Mouse (Mus musculus): ENCODE data around the gene Kif1a. TPM values are rescaled to one million over a fixed set of nuclear protein-coding genes. Genes with fewer than 3 reads are reported as not detected.
"Not testable (repeated sequence)": the region's sequence is repeated elsewhere in the genome, so short reads cannot be mapped to it uniquely, and the experiment has no call there.

Gene Kif1a
- total and polyA plus RNA-seq, 3 experiments = 29.0 to 43.0 (median 33.6) TPM

DNA sequence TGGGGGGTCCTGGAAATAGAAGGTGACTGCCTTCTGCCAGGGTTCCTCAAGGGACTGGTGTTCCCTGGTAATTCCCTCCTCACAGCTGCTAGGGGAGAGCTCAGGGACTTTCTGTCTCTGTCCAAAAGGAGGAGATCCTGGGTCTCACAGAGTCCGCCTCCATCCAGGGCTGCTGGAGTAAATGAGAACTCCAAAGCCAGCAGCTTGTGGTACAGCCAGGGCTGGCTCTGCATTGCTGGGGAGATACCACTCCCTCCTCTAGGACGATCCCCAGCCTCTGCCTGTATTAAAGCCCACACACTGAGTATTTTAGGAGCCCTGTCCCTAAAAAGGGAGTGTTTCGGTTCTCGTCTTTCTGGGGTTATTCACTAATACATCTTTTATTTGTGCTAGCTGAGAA is 81.1 kb downstream of the Kif1a start:
- DNase-seq = no peak

DNA sequence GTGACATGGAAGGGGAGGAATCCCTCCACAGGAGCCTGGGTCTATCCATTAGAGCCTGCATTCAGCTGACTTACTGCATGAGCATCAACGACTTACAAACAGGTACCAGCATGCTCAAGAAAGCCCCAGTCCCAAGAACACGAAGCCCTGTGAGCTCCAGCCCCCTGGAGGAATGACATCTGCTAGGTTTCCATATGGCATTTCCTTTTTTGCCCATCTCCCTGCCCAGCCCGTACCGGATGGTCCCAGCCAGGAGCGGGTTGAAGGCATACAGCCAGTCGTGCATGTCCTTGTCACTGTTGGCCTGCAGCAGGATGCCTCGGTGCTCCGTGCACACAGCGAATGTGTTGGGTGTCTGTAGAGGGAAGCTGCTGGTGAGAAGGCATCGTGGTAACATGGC is 83.0 kb downstream of the Kif1a start:
- no peak for DNase-seq

DNA sequence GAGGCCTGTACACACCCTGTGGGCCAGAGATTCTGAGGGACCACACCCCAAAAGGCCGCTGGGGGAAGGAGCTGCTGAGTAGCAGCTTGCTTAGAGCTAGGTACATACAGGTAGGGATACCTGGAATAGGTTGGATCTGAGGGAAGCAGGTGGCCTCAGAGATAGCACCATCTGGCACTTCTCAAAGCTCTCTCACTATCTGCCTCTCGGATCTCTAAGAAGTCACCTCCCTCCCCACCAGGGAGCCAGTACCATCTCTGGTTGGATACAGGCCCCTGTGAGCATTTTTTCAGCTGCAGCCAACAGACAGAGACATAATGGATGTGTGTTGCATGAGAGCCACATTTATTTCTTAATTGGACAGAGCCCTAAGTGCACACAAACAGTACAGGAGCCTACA is 86.6 kb downstream of the Kif1a start:
- no peak for DNase-seq

DNA sequence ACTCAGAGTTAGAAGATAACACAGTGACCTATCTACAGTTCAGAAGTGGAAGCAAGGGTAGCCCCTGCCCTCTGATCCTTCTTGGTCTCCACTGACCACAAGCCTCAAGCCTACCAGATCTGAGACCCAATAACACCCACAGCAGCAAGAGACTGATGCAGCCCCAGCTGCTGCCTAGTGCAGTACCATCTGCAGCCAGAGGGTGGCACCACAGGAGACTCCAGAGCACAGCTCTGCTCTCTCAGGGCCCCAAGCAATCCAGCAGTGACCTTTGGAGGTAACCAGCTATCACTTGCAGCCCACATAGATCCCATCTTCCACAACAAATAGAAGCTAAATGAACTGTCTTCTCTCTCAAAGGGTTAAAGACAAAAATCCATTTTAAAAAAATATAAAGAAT is 87.3 kb downstream of the Kif1a start:
- peak; percentile 85 for DNase-seq

DNA sequence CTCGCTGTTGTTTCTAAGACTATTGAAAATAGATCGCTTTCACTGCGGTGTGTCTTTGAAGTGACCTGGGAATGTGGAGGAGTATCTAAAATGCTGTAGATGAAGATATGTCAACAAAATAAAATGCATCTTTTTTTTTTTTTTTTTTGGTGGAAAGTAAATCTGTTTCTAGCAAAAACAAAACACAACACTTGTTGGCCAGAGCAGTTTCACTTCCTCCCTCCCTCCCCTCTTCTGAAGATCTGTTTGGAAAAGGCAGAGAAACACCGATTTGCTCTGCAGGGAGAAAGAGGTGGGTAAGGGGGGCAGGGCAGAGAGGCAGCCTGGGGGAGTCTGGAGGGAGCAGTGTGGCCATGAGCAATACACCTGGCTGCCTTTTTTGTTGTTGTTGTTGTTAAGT is 88.4 kb downstream of the Kif1a start:
- no peak for DNase-seq

DNA sequence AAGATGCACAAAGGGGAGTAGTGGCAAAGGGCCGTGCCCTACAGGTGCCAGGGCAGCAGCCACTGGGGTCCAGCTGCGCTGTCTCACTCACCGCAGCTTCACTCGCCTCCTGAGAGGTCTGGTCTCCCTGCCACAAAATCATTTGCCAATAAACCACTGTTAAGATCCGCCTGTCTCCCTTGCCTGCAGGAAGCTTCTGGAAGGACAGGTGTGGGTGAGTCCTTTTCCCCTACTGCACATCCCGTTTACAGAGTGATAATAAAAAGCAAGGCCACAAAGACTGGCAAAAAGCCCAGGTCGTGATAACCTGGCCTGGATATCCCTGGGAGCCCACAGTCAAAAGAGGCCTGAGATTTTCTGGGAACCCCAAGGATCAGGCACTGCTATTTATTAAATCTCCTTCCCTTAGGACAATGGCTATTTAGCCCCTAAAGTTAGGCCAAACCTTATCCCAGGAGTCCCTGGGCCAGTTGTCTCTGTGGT is 89.6 kb downstream of the Kif1a start:
- peak; percentile 51 for DNase-seq

DNA sequence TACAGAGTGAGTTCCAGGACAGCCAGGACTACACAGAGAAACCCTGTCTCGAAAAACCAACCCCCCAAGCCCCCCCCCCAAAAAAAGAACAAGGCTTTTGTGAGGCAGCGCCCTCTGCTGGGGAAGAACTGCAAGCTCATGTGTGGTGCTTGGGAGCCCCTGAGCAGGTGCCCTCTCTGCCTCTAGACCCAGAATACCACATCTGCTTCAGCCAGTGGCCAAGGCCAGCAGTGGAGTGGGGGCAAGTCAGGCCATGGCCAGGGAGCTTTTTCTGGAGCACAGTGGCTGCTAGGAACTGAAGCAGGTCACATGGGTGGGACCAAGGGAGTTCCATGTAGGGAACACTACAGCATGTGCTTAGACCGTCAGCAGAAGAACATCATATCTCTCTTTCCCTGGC is 91.0 kb downstream of the Kif1a start:
- peak; percentile 38 for DNase-seq

DNA sequence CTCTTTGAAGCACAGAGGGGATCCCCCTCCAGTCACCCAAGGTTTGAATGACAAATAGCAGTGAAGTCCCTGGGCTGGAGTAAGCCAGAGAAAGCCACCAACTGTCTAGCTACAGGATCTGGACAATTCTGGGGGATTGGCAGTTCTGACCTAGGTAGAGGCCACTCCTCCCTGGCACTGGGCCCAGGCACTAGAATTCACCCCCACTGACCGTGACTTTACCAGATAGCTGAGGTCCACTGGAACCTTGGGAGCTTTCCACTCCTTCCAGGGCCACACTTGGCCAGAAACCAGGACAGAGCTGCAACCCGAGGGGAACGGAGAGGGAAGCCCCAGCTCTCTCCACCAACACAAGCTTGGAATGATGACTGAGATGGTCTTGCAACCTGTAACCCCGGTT is 92.6 kb downstream of the Kif1a start:
- DNase-seq = peak; percentile 95

DNA sequence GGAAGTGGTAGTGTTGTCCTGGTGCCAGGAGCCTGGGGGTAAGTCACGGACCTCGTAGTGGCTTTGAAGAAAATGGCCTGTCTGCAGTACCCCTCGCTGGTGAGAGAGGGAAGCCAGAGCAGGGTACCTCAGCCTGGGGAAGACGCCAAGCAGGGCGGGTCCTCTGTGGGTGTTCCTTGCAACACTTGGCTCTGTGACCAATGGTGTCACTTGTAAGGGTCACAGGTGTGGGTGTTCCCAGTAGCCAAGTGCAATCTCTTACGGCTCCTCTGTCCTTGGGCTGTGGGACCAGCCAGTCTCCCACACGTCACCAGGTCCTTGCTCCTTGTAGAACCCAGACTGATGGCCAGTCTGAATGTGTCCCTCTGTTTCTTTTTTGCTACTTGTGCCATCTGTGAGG is 95.7 kb downstream of the Kif1a start, which contains the start of gene Aqp12:
Aqp12 (plus strand) TSS at position 274 of the 400 bp plus-strand sequence.
- DNase-seq = no peak

DNA sequence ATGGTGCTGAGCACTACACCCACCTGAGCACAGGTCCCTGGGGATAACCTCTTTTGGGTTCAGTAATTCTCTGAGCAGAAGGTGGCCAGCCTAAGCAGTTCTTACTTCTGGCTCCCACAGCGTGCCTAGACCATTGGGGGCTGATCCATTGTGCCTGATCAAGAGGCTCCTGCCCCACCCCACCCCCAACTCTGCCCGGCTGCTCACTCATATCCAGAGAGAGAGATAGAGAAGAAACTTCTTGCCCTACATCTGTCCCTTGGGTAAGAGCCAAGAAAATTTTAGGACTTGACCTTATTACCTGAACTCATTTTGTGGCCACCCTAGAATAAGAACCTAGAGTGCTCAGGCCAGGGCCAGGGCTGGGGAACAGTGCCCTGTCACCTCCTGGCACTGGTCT is 108.9 kb downstream of the Kif1a start:
- no peak for DNase-seq

DNA sequence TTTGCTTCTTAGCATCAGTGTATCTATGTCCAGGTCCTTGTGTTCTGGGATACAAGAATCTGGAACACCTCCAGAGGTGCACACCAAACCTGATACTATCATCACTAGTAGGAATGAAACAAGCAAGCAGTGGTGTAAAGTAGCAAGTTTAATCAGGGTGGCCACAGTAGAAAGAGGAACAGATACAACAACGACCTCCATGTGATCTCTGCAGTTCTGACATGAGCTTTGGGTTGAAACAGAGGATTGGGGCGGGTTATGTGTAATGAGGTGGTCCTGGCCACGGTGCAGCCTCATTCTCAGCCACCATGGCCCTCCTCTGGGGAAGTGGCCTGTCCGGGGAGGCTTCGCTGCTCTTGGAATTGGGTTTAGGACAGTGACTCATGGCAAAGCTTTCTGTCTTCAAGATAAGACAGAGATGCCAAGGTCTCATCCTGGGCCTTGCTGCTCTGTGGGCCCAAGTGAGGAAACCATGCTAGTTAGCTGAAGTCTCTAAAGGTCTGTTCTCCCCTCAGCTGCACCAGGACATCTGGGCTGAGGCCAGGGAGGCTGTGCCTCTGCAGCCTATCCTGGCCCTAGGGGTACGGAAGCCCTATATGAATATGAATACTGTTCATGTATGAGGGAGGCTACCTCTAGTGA is 109.4 kb downstream of the Kif1a start:
- DNase-seq = peak; percentile 81

DNA sequence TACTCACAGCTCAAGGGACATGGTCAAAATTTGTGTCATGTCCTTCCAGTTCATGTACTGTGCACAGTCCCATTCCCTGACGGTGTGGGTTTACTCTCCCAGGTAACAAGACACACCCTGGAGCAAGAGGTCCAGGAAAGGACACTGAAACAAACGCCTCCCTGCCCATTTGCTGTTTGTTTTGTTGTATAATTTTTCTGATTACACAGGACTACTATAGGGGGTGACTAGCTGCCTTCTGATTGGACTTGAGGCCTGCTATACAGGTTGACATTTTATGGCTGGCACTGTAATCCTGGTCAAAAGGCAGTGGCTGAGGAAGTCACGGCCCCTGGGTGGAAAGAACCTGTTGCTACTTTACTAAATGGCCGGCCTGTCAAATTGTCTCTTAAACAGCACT is 111.9 kb downstream of the Kif1a start:
- DNase-seq = no peak

DNA sequence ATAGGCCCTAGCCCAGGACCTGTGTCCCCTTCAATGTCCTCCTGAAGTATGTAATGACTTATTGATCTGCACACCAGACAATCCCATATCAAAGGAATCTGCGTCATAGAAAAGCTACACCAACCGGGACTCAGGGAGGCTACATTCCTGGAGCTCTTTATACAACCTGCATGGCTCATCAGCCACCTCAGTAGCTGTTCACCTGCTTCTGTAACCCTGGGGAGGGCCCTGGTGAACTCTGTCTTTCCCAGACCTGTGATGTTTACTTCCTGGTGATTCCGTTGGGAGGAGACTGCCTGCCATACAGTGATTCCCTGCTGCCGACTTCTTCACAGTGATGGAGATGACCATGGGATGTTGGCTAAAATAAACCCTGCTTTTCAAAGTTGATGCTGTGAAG is 112.9 kb downstream of the Kif1a start:
- no peak for DNase-seq

DNA sequence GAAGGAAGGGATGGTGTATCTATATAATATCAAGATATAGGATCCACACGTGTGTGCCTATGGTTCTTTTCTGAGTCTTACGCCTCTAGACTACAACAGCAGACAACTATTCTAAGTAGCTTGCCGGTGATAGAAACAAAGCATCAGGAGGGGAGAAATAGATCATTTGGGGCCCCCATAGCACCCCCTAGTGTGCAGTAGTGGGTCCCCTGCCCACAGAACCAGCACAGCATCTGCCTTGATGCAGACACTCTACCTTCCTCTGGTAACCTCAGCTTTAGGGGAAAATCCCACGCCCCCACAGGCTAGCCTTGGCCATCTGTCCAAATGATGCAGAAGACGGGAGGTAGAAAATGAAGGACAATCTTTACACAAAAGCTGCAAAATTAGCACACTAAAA is 116.8 kb downstream of the Kif1a start:
- peak; percentile 2 for DNase-seq

DNA sequence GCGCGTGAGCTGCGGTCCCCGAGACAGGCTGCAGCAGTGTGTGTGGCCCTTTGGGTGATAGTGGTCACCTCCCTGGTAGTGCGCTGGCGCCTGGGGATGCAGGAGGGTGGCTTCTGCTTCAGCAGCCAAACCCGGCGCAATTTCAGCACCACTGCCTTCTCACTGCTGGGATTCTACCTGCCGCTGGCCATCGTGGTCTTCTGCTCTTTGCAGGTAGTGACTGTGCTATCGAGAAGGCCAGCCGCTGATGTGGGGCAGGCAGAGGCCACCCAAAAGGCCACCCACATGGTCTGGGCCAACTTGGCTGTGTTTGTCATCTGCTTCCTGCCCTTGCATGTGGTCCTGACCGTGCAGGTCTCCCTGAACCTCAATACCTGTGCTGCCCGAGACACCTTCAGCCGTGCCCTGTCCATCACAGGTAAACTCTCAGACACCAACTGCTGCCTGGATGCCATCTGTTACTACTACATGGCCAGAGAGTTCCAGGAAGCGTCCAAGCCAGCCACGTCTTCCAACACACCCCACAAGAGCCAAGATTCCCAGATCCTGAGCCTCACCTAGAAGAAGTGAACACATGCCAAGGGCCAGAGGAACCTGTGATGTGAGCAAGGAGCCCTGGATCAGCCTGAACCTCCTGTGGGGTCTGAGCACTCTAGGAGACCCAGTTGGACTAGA is 118.7 kb downstream of the Kif1a start:
- peak; percentile 0 for DNase-seq

DNA sequence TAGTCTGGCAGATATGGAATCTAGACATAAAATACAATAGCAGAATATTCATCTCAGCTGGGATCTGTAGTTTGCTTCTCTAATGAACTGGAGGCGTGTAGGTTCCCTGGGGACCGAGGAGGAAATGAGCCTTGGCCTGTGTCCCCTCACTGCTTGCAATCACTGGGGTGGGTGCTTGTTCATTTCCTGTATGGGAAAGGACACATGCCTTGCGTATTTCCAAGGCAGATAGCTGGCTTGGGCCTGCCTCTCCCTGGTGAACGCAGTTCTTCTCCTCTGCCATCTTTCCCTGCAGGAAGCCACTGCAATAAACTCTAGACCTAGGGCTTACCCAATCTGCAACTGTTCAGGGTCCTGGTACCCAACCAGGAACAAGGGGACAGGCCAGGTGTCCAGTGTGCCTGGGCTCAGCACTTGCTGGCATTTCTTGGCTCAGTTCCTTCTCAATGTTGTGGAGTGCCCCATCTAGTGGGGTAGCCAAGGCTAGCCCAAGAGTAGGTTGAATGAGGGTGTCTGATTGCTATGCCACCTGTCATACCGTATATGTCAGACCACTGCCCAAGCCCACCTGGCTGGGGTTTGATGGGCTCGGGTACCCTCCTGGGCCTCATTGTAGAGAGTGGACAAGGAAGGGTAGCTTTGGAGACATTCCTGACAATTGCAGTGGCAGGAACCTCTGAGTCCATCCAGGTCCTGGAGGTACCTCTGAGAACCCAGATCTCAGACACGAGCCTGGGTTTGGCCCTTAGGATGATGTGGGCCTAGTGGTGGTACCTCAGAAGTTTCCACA is 120.5 kb downstream of the Kif1a start:
- DNase-seq = peak; percentile 50

DNA sequence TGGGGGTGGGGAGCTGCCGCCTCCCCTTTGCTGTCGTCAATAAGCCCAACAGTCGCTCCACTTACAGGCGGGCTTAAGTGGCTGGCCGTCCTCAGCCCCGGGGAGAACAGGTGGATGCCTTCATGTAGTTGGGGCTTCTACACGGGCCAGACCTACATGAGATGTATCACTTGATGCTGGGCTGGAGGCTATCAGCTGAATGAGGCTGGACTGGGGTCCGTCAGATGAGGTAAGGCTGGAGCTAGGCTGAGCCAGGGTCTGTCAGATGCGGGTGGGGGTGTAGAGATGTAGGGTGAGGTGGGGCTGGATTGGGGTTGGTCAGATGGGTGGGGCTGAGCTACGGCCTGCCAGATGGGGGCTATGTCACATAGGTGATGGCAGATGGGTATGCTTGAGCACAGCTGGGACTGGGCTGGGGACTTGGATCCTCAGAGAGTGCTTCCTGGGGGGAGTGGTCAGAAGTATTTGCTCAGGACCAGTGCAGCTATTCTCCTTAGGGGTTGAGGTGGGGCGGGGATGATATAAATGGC is 122.6 kb downstream of the Kif1a start:
- peak; percentile 3 for DNase-seq

DNA sequence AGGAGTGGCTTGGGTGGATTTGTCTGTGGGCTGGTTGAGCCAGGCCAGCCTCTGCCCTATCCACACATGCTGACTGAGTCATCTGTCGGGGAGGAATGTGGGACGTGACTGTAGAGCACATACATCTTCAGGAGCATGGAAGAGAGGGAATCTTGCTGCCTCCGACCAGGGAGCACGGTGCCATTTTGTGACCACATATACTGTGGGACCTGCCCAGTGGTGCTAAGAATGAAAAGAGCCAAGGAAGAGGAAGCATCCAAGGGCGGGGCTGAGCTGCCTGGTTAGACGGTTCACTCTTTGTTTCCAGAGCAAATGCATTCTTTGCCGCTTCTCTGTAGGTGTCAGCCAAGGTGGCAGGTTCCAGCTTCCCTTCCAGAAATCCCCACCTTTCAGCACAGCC is 123.1 kb downstream of the Kif1a start:
- DNase-seq = peak; percentile 40

DNA sequence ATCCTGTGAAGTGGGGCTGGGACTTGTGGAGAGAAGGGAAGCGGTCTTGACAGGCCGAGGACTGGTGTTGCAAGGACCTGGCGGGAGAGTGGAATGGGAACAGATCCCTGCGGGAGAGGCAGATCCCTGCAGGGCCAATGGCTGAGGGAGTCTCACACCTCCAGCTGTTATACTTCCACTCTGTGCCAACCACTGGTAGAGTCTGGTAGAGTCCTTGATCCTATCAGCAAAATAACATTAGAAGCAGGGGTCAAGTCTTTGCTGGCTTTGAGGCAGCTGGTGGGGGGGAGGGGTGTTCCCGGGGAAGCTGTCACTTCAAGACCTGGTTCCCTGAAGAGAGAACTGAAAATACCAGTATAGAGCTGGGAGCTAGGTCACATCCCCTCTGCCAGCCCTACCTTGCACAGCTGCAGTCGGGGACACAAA is 125.6 kb downstream of the Kif1a start:
- DNase-seq = peak; percentile 30

DNA sequence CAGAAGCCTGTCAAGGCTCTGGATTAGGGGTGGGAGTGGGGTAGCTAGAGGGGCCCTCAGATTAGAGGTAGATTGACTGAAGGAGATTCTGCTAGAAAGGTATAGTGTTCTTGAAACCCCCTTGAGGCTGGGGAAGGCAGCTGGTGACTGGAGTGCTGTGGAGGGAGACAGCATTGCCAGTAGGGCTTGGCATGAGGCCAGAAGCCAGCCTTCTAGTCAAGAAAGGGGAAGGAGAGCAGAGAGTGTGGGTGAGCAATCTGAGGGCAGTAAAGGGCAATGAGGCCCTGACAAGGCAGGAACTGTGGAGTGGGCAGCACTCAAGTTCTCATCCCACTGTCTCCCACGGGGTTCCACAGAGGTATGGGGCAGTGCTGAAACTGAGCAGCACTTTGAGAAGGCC is 128.9 kb downstream of the Kif1a start:
- peak; percentile 78 for DNase-seq

DNA sequence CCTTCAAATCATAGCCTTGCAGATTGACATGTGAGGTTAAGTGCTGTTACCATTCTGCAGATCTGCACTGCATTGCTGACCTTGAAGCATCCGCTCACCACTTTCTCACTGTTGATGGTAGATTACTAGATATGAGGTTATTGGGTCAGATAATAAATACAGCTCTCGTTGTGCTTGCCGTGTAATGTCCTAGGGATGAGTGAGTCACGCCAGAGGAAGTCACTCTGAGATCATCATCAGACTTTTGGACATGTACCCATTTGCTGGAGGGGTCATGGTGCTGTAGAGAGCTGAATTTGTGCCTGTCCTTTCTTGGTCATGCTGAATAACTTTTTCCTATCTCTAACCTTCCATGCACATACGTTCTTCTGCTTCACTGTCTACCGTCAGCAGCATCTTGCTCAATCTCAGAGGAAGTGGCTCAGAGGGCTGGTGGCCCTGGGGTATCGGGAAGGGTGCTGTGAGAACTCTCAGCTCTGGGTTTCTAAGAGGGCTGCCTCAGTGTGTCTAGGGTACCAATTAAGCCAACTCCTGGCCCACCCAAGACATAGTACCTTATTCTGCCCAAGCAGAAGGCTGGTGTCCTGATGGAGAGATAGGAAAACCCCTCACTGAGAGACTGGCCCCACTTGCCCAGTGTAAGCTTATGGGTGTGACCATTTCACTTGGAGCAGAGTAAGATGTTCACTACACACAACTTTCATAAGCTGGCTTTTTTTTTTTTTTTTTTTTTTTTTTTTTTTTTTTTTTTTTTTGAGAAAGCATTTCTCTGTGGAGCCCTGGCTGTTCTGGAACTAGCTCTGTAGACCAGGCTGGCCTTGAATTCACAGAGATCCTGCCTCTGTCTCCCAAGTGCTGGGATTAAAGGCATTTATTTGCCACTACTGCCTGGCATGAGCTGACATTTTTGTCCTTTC is 129.6 kb downstream of the Kif1a start:
- peak; percentile 66 for DNase-seq

DNA sequence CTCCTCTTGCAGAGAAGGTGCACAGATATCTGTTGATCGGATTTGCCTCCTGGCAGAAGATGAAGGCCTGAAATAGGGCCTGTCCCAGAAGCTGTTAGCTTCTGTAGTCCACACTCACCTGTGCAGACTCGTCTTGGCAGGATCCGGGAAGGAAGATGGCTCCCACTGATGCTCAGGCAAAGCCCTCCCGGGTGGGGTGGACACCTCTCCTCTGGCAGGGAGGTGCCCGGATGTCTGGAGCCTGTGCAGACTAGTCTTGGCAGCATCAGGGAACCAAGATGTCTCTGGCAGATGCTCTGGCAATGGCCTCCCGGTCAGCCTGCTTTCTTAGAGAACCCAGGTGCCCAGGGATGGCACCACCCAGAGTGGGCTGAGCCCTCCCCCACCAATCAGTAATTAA is 131.0 kb downstream of the Kif1a start:
- DNase-seq = not testable (repeated sequence)
